Mouse (Mus musculus) testis, postnatal 10 days (tissue): Measurements from ENCODE around the gene Eftud2.

Experiments used
- DNase-seq: peaks from one replicate; pipeline ENCODE4 v3.0.0; 2021; ENCODE audit warnings: low spot score

Eftud2 gene

GRCm38 (mm10) chr11:102880585-102881313, at the start of gene Eftud2, which contains the start of gene Ccdc103:
TSS of gene Eftud2 (minus strand) at chr11:102880985.
TSS of gene Ccdc103 (plus strand) at chr11:102881204.
- DNase-seq: peak; percentile 96

GRCm38 (mm10) chr11:102925351-102925717, 44.5 kb upstream of the Eftud2 start:
- peak; percentile 67 for DNase-seq

DNA sequence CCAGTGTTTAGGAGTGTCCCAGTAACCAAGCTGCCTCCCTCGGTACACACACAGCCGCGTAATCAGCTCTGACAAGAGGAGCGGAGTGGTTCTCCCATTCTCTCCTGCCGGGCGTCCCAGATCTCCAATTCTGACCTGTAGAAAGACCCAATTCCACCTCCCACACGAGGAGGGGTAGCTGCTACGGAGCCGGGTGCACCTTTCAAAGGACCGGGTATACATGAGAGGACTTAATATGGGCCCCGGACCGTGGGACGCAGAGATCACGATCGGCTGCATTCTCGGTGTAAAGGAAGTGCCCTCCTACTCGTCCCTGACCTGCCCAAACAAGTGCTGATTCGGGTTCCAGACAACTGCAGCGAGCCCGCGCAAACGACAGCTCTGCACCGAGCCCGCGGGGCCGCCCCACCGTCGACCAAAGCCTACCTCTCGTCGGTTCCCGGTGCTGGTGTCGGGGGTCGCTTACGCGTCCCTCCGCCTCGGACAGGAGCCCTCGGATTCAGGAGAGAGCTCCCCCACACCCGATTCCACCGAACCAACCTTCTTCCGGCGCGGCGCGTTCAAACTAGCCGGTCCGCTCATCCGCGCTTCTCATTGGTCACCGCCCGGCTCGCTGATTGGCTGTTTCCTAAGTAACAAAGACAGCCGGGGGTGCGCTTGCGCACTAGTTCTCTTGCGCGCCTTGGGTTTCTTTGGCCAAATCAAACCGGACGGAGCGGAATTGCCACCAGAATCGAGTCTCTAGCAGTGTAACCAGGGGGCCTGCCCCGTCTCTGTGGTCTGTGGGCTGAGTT, 44.0 kb upstream of the Eftud2 start, which contains the start of gene Kif18b:
Gene Kif18b (minus strand): TSS at position 568 of the 794 bp plus-strand sequence.
- peak; percentile 95 for DNase-seq

- DNase-seq: no peak
These were observed 40.7 kb upstream of the Eftud2 start for GRCm38 (mm10) chr11:102921491-102921890.

- no peak for DNase-seq
These were observed 37.3 kb upstream of the Eftud2 start for GRCm38 (mm10) chr11:102918077-102918476.

GRCm38 (mm10) chr11:102915380-102915779, 34.6 kb upstream of the Eftud2 start:
- no peak for DNase-seq

- no peak for DNase-seq
These were observed 30.6 kb upstream of the Eftud2 start for GRCm38 (mm10) chr11:102911376-102911775.

GRCm38 (mm10) chr11:102903654-102904053, 22.9 kb upstream of the Eftud2 start:
- DNase-seq: no peak

DNA sequence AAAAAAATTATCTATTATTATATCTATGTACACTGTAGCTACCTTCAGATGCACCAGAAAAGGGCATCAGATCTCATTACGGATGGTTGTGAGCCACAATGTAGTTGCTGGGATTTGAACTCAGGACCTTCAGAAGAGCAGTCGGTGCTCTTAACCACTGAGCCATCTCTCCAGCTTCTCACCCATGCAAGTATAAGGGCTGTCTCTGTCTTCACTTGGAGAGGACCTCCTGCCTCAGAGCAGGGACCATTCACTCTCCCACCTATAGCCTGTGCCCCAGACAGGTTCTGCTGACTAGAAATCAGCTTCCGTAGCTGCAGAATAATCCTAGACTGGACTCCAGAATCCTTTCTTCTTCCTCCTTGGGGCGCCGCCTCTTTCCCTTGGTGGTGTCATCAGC, 21.3 kb upstream of the Eftud2 start:
- no peak for DNase-seq

- DNase-seq: no peak
These were observed 20.4 kb upstream of the Eftud2 start for GRCm38 (mm10) chr11:102901199-102901598.

- peak; percentile 92 for DNase-seq
These were observed 20.0 kb upstream of the Eftud2 start, which contains the start of gene Gfap for GRCm38 (mm10) chr11:102900763-102901162. TSS of gene Gfap (minus strand) at chr11:102900912.

DNA sequence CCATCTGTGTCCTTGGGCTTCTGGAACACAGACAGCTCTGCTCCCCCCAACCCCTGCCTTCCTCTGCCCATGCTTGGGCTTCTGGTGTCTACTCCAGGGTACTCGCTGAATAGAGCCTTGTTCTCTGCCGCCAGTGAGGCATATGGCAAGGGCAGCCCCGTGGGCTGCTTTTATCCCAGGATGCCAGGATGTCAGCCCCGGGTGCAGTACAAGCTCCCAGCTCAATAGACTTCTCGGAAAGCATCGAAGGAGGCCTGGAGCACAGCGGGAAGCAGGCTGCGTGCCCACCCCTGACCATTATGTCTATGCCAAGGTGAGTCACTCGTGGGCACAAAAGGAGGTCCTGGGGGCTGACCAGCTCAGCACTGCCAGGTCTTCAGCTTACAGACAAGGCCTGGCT, 17.6 kb upstream of the Eftud2 start:
- DNase-seq: no peak

DNA sequence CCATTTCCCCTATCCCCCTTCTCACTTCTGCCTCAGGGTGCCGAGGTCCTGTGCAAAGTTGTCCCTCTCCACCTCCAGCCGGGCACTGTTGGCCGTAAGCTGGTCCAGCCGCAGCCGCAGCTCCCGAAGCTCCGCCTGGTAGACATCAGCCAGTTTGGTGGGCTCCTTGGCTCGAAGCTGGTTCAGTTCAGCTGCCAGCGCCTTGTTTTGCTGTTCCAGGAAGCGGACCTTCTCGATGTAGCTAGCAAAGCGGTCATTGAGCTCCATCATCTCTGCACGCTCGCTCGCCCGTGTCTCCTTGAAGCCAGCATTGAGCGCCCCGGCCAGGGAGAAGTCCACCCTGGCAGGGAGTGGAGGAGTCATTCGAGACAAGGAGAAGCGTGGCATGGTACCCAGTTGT, 15.9 kb upstream of the Eftud2 start:
- no peak for DNase-seq

DNA sequence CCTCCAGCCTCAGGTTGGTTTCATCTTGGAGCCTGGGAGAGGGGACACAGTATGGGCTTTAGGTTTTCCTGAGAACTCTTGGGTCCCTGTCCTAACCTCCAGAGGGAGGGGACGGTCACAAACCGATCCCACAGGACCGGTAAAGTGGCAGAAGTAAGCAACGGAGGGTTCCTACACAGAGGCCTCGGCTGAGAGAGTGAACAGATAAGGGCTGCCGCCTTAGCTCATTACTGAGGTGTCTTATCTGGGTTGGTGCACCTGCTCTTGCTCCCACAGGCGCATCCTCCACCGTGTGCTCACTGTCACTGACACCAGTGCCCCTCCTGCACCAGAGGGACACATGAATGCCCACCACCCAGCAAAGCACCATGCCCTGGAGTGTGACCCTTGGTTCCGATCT, 15.0 kb upstream of the Eftud2 start:
- no peak for DNase-seq

DNA sequence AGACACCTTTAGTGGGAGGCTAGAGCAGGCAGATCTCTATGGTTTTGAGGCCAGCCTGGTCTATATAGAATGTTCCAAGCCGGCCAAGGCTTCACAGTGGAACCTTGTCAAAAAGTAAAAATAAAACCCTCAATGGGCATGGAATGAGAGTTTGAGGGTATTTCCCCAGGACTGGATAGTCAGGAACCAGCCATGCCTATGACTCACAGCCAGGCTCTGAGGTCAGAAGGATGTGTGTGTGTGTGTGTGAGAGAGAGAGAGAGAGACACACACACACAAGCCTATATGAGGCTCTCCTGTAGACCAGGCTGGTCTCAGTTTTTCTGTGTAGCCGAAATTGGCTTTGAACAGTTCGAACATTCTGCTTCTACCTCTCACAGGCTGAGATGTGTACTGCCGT, 13.9 kb upstream of the Eftud2 start:
- no peak for DNase-seq

- DNase-seq: peak; percentile 80
These were observed 12.3 kb upstream of the Eftud2 start for GRCm38 (mm10) chr11:102893015-102893651.

- DNase-seq: no peak
These were observed 9.3 kb upstream of the Eftud2 start for GRCm38 (mm10) chr11:102890096-102890495.

DNA sequence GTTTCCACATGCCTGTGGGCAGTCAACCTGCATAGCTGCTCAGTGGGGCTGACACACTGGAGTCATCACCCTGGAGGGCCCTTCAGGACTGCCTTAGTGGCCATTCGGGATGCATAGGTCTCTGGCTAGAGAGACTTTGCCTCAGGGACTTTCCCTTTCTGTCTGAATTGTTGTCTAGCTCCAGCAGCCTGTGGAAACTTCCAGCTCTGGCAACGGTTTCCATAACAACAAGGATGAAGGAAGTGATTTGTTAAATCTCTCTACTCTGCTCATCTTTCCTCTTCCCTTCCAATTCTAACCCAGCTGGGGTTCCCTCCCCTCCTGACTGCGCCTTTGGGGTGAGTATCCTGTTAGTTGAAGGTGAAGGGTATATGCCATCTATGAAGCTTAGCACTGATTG, 7.3 kb upstream of the Eftud2 start:
- DNase-seq: no peak

GRCm38 (mm10) chr11:102887433-102887832, 6.6 kb upstream of the Eftud2 start:
- no peak for DNase-seq

- DNase-seq: no peak
These were observed 3.9 kb upstream of the Eftud2 start, which contains the start of gene Fam187a for GRCm38 (mm10) chr11:102884616-102885219. TSS of gene Fam187a (plus strand) at chr11:102885169.

- DNase-seq: no peak
These were observed 771 bp upstream of the Eftud2 start for GRCm38 (mm10) chr11:102881314-102882198.
